Mouse (Mus musculus) small intestine, adult 2 months (tissue): ENCODE measurements around the gene E2f2. TPM values are rescaled to one million over a fixed set of nuclear protein-coding genes. Genes with fewer than 3 reads are reported as not detected.

Source experiments
- H3K27ac ChIP-seq: fragments of 200-500 bp; 2 replicates; pipeline ENCODE4 v1.5.1; 2012; ENCODE audit warnings: low read depth, low read length, control low read depth, inconsistent platforms; ENCODE audit not compliant: insufficient read depth
- H3K27me3 ChIP-seq: fragments of 200-500 bp; 2 replicates; pipeline ENCODE4 v1.6.1; 2012; ENCODE audit warnings: mild to moderate bottlenecking, moderate library complexity, low read length, inconsistent platforms; ENCODE audit not compliant: control insufficient read depth, insufficient read depth
- H3K36me3 ChIP-seq: fragments of 200-500 bp; 2 replicates; pipeline ENCODE4 v1.6.1; 2012; ENCODE audit warnings: mild to moderate bottlenecking, low read length, control low read depth, inconsistent platforms; ENCODE audit not compliant: control insufficient read depth, insufficient read depth
- H3K4me1 ChIP-seq: fragments of 200-500 bp; 2 replicates; pipeline ENCODE4 v1.6.1; 2012; ENCODE audit warnings: low read length, inconsistent platforms, mixed read lengths; ENCODE audit not compliant: control insufficient read depth, insufficient read depth, insufficient read length
- H3K4me3 ChIP-seq: fragments of 200-500 bp; 2 replicates; pipeline ENCODE4 v1.5.1; 2012; ENCODE audit warnings: low read depth, mild to moderate bottlenecking, control low read depth, inconsistent platforms, low read length, moderate library complexity
- CTCF ChIP-seq: fragments of 200-500 bp; IDR thresholded peaks from 2 replicates; pipeline ENCODE4 v1.5.1; 2012; ENCODE audit warnings: low read depth, mild to moderate bottlenecking, control low read depth, inconsistent platforms, low read length, moderate library complexity, mixed read lengths; ENCODE audit not compliant: insufficient replicate concordance, insufficient read length; ENCODE audit errors: extremely low read depth
- POLR2A ChIP-seq: fragments of 200-500 bp; IDR thresholded peaks from 2 replicates; pipeline ENCODE4 v1.6.1; 2012; ENCODE audit warnings: low read depth, mild to moderate bottlenecking, control low read depth, inconsistent platforms, low read length, moderate library complexity
- WGBS: fragments of 180-500 bp; shearing (Covaris S2); methylation state at CpG from one replicate; pipeline ENCODE4 v1.1.7; 2018; 5-methylcytosine and 5-hydroxymethylcytosine counted together
- polyA plus RNA-seq: library from polyadenylated mRNA; depleted of rRNA; stranded (reverse); fragments of >200 nt; gene quantifications from 2 replicates; pipeline ENCODE4 v1.2.3, GENCODE M21; 2012

The E2f2 gene
- polyA plus RNA-seq, 1 experiment: 11.5 TPM

DNA sequence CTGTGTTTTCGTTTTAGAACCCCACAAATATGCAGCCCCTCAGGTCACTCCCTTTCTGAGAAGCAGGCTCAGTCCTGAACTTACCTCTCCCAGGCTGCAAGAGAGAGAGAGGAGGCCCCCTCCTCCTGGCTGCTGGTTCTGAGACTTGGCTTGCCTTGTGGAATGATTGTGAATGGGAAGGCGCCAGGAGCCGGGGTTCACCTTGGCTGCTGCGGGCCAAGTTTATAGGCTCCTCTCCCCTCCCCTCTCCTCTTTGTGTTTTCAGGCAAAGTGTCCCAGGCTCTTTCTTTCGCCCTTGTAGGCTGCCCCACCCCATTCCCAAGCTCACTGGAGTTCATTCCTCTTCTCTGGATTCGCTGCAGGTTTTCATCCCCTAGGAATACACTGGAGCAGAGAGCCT, 34.7 kb downstream of the E2f2 start:
- TF ChIP-seq CTCF (no peak), POLR2A (no peak)
- H3K4me3 ChIP-seq: peak overlapping the region; percentile 68
- no peak overlapping the region for H3K27ac ChIP-seq
- no peaks in the 10 kb centered on the region for H3K36me3 ChIP-seq
- WGBS: 4% methylated on average over 6 of the region's 6 CpGs
- peaks cover 6% of the 10 kb centered on the region for H3K4me1 ChIP-seq
- H3K27me3 ChIP-seq: no peaks in the 10 kb centered on the region

DNA sequence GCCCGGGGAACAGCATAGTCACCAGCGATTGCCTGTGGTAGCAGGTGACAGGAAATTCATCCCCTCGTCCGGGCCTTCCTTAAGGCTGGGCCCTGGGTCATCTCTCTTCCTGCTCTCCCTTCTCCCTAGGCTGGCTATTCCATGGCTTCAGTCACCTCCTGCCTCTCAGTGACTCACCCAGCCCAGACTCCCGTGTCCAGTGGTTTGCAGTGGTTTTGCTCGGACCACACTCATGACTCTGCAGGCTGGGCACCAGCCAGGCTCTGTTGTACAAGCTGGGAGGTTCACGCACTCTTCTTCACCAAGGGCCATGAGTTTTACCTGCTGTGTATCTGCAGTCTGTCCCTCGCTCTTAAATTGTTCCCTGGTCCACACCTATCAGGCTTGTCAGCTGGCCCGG, 38.7 kb downstream of the E2f2 start:
- 88% methylated on average over 9 of the region's 9 CpGs for WGBS

DNA sequence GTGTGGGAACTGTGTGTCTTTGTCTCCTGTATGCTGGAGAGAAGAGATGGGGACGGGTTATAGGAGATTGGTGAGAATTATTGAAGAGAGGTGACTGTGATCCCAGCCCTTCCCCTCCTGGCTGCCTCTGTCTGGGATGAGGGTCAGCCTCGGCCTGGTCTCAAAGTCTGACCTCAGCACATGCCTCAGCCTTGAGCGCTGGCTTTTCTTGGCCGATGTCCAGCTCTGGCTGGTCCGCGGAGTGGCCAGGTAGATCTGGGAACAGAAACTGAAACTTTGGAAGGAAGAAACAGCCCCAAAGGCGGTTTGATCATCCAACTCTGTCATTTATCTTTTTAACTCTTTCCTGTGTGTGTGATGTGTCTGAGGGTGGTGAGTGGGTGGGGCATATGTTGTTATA, 41.4 kb downstream of the E2f2 start:
- Histone ChIP-seq H3K36me3 (no peaks in the 10 kb centered on the region), H3K27me3 (no peaks in the 10 kb centered on the region), H3K4me3 (no peak overlapping the region), H3K27ac (no peak overlapping the region; the same call in 1 of the 2 replicates), H3K4me1 (peaks cover 14% of the 10 kb centered on the region)
- TF ChIP-seq POLR2A: no peak
- TF ChIP-seq CTCF: no peak
- 11% methylated on average over 7 of the region's 7 CpGs for WGBS

More for the DNA sequence above, 38.7 kb downstream of the E2f2 start:
- no peak overlapping the region for H3K27ac ChIP-seq
- no peak for TF ChIP-seq POLR2A
- no peak for TF ChIP-seq CTCF
- no peak overlapping the region for H3K4me3 ChIP-seq
- peaks cover 16% of the 10 kb centered on the region for H3K4me1 ChIP-seq
- no peaks in the 10 kb centered on the region for H3K27me3 ChIP-seq
- H3K36me3 ChIP-seq: no peaks in the 10 kb centered on the region

DNA sequence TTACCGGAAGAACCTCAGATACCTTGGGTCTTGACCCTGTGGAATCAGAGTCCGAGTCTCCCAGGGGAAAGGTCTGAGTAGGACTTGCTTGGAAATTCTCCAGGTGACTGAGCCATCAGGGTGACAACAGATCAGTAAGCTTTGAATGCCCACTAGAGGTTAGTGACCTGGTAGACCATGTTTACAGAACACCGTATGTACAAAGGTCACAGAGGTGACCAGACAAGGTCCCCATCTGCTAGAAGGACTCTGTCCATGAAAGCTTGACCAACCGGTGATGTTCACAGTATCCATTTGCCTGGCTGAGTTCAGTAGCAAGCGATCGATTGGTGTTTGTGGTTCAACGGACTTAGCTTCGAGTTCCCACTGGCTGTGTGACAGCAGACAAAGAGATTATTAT, 42.6 kb downstream of the E2f2 start:
- Histone ChIP-seq H3K4me1 (peaks cover 14% of the 10 kb centered on the region), H3K27me3 (no peaks in the 10 kb centered on the region), H3K4me3 (no peak overlapping the region), H3K27ac (no peak overlapping the region), H3K36me3 (no peaks in the 10 kb centered on the region)
- WGBS: 85% methylated on average over 8 of the region's 8 CpGs
- TF ChIP-seq CTCF (no peak), POLR2A (no peak)

DNA sequence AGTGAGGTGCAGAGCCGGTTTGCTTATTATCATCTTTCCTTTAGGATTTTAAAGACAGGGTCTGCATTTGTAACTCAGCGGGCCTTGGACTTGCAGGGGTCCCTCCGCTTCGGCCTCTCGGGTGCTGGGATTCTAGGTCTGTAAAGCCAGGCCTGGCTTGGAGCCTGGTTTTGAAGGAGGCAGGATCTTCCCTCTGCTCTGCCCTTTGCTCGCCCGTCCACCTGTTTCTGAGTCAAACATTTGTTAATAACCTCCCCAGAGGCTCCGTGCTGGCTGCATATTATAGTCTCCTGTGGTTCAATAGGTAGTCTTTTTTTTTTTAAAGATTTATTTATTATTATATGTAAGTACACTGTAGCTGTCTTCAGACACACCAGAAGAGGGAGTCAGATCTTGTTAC, 43.4 kb downstream of the E2f2 start:
- Histone ChIP-seq H3K4me3 (no peak overlapping the region), H3K36me3 (no peaks in the 10 kb centered on the region), H3K27ac (no peak overlapping the region), H3K4me1 (peaks cover 14% of the 10 kb centered on the region), H3K27me3 (no peaks in the 10 kb centered on the region)
- TF ChIP-seq CTCF: no peak
- TF ChIP-seq POLR2A: no peak
- WGBS: 46% methylated on average over 8 of the region's 8 CpGs

DNA sequence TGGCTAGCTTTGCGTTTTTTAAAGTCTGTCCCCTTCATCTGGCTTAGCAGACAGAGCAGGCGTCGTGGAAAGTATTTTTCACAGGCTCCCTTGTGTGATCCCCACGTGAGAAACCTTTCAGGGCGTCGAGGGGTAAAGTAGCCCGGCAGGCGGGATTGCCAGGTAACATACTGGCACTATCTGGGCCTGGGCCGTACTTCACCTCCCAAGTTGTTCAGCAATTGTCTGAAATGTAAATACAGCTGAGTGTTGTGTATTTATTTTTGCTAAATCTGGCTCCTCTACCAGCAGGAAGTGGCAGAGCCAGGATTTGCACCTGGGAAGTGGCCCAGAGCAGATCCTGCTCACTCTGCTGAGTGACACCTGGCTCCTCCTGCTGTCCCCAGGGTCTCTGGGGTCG, 44.9 kb downstream of the E2f2 start:
- H3K27ac ChIP-seq: no peak overlapping the region
- TF ChIP-seq CTCF: no peak
- no peak for TF ChIP-seq POLR2A
- H3K4me1 ChIP-seq: peaks cover 14% of the 10 kb centered on the region
- 46% methylated on average over 10 of the region's 10 CpGs for WGBS
- H3K36me3 ChIP-seq: no peaks in the 10 kb centered on the region
- H3K27me3 ChIP-seq: no peaks in the 10 kb centered on the region
- no peak overlapping the region for H3K4me3 ChIP-seq

DNA sequence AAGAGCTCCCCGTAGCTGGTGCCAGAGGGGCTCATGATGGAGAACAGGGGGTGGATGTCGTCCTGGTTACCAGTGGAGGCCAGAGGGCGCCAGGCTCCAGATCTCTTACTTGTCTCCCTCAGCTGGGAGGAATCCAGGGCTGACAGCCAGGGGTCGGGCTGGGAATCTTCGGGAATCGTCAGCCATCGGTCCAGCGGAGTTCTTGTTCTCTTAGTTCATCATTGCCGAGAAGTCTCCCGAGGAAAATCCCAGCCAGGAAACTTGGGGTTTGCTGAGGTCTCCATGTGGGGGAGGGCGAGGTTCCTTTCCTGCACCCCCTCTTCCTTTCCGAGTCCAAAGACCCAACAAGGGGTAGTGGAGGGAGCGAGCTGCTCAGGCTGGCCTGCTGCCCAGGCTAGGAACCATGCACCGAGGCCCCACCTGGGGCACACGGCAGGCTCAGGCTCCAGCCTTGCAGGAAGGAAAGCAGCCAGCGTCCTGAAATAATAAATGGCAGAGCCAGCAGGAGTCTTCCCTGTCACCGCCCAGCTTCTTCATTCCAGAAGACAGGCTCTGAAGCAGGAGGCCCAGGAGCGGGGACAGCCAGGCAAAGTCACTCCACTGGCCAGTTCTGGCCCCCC, 46.5 kb downstream of the E2f2 start:
- Histone ChIP-seq H3K27ac (no peak overlapping the region), H3K4me3 (peak overlapping the region; percentile 4; the same call in 1 of the 2 replicates), H3K36me3 (no peaks in the 10 kb centered on the region), H3K27me3 (no peaks in the 10 kb centered on the region), H3K4me1 (peaks cover 11% of the 10 kb centered on the region)
- TF ChIP-seq POLR2A (no peak), CTCF (no peak)
- WGBS: 38% methylated on average over 18 of the region's 18 CpGs
